ENCODE assay signal across 30 mouse cellular contexts in the genomic region with DNA sequence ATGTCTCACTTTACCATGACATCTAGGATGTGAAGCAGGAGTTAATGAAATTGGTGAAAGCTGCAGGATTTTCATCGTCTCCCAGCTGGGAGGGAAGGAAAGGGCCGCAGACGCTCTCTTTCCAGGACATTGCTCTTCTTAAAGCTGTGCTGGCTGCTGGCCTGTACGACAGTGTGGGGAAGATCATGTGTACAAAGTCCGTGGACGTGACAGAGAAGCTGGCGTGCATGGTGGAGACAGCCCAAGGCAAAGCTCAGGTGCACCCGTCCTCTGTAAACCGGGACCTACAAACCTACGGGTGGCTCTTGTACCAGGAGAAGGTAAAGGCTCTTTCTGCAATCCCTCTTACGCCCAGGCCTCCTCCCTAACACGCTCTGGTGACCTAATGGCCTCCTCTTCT. TPM values are rescaled to one million over a fixed set of nuclear protein-coding genes. Genes with fewer than 3 reads are reported as not detected.
DNase-seq lines count a peak whose midpoint lies in the region; ATAC-seq lines count a peak whose summit lies in the region.
"Had no signal": no experiment of that assay in that cellular context is flagged by ENCODE, and none has a peak within 500 bp of the region (broad histone marks: within the 10 kb centered on the region; RNA-seq: fewer than 3 reads in every experiment).

No protein-coding gene starts in this region.

- no peaks in the 10 kb centered on the region for H3K27me3 ChIP-seq in kidney, embryonic 14.5 days (ENCODE audit: control insufficient read depth, insufficient read depth, low read length)
- H3K27me3 ChIP-seq: CH12.LX; embryonic facial prominence, embryonic 12.5 days; embryonic facial prominence, embryonic 15.5 days; heart, embryonic 13.5 days; Patski had no signal

- H3K4me1 ChIP-seq in kidney, embryonic 14.5 days (ENCODE audit: control insufficient read depth, insufficient read depth, low read length): no peaks in the 10 kb centered on the region
- H3K4me1 ChIP-seq: embryonic facial prominence, embryonic 12.5 days; embryonic facial prominence, embryonic 15.5 days; heart, embryonic 13.5 days had no signal

- peaks cover 49% of the 10 kb centered on the region for H3K36me3 ChIP-seq in kidney, embryonic 14.5 days (ENCODE audit: control insufficient read depth, insufficient read depth, low read length)

- H3K9me3 ChIP-seq in kidney, embryonic 14.5 days (ENCODE audit: control insufficient read depth, low read length): no peaks in the 10 kb centered on the region
- H3K9me3 ChIP-seq: embryonic facial prominence, embryonic 12.5 days; embryonic facial prominence, embryonic 15.5 days; G1E; heart, embryonic 13.5 days had no signal

- H3K9ac ChIP-seq in kidney, embryonic 14.5 days (ENCODE audit: low read depth, low read length): no peak overlapping the region
- H3K9ac ChIP-seq: embryonic facial prominence, embryonic 12.5 days; embryonic facial prominence, embryonic 15.5 days; forebrain, postnatal 0 days; heart, embryonic 13.5 days; hindbrain, embryonic 14.5 days had no signal

- peak; percentile 36 for DNase-seq in kidney, adult 18-20 months
- peak; percentile 66 for DNase-seq in kidney, adult 9 months
- peak; percentile 16 for DNase-seq in kidney, postnatal 10 days
- peak; percentile 21 to 62 for DNase-seq in kidney, postnatal 36 days
- DNase-seq in ovary, postnatal 36 days (ENCODE audit: low spot score): no peak
- no peak for DNase-seq in adrenal gland, postnatal 36 days
- DNase-seq: adrenal gland, postnatal 10 days; B cell, adult 2 months; cerebellum, adult 11 months; cerebellum, adult 2 months; cerebellum, adult 9-11 months; cerebellum, postnatal 25 days; forebrain, postnatal 0 days; gastrocnemius, adult 2 months; gastrocnemius, postnatal 14 days; heart, adult 18-20 months; heart, postnatal 14 days; heart, postnatal 4 days had no signal

- 80% methylated on average over 12 of the region's 12 CpGs for WGBS in kidney, embryonic 14.5 days

- no peak for ATAC-seq in kidney, embryonic 14.5 days (ENCODE audit: low FRiP score, low TSS enrichment)
- ATAC-seq: forebrain, embryonic 14.5 days; forebrain, postnatal 0 days; Patski had no signal

- H3K4me3 ChIP-seq in kidney, embryonic 14.5 days (ENCODE audit: low read length): no peak overlapping the region
- H3K4me3 ChIP-seq: embryonic facial prominence, embryonic 12.5 days; embryonic facial prominence, embryonic 15.5 days; gastrocnemius, adult 2 months; heart, embryonic 13.5 days had no signal

- no peak overlapping the region for H3K4me2 ChIP-seq in kidney, embryonic 14.5 days (replicated peaks; ENCODE audit: low read depth, low read length)
- H3K4me2 ChIP-seq: embryonic facial prominence, embryonic 12.5 days; embryonic facial prominence, embryonic 15.5 days; heart, embryonic 13.5 days; hindbrain, embryonic 14.5 days had no signal

- no peak overlapping the region for H3K27ac ChIP-seq in kidney, embryonic 14.5 days (ENCODE audit: low read depth, low read length)
- H3K27ac ChIP-seq: embryonic facial prominence, embryonic 12.5 days; embryonic facial prominence, embryonic 15.5 days; gastrocnemius, adult 2 months; heart, embryonic 13.5 days; hindbrain, embryonic 14.5 days had no signal

RNA-seq across cellular contexts. Expression of gene Ccno, which starts 23.2 kb away (rescaled TPM):
- polyA plus RNA-seq in kidney, embryonic 14.5 days (2014; fragmentation: Nextera tagmentation; extraction: Ambion mirVana): 0.17 and 0.55 TPM in 2 replicates
- under 1 TPM; 0.70 to 0.92 TPM for total RNA-seq in adrenal gland, postnatal 36 days (2021)
- total RNA-seq: common myeloid progenitor, adult 5-6 weeks; gastrocnemius, adult 2 months had no signal
- polyA plus RNA-seq: G1E had no signal

RNA-seq across cellular contexts. Expression of gene Mcidas, which starts 29.2 kb away (rescaled TPM):
- not detected in 2 replicates for polyA plus RNA-seq in kidney, embryonic 14.5 days (2014; fragmentation: Nextera tagmentation; extraction: Ambion mirVana)
- total RNA-seq in adrenal gland, postnatal 36 days (2021): not detected
- total RNA-seq: adrenal gland, adult 18-20 months; adrenal gland, postnatal 10 days; adrenal gland, postnatal 4 days; CH12.LX; common myeloid progenitor, adult 5-6 weeks; gastrocnemius, adult 2 months; gastrocnemius, postnatal 14 days; heart, adult 18-20 months; heart, postnatal 14 days; heart, postnatal 4 days had no signal
- polyA plus RNA-seq: G1E; heart, embryonic 13.5 days had no signal

RNA-seq across cellular contexts. Expression of gene Dhx29, which starts 37.2 kb away (rescaled TPM):
- polyA plus RNA-seq in kidney, embryonic 14.5 days (2014; fragmentation: Nextera tagmentation; extraction: Ambion mirVana): 14.7 and 24.8 TPM in 2 replicates
- total RNA-seq in adrenal gland, postnatal 36 days (2021): 10 to 100 TPM; 16.2 to 20.7 TPM

RNA-seq across cellular contexts. Expression of gene Mtrex, which starts 37.2 kb away (rescaled TPM):
- polyA plus RNA-seq in kidney, embryonic 14.5 days (2014; fragmentation: Nextera tagmentation; extraction: Ambion mirVana): 60.5 and 86.4 TPM in 2 replicates
- 10 to 100 TPM; 41.6 to 47.6 TPM for total RNA-seq in adrenal gland, postnatal 36 days (2021)

Comparison
In these comparisons a context has a peak if more than half of its experiments do, and no peak if none do; other contexts are left out.
1. DNase-seq: peak in kidney, adult 18-20 months (single experiment), kidney, adult 9 months (single experiment), kidney, postnatal 10 days (single experiment) and kidney, postnatal 36 days (2 of 2); none in ovary, postnatal 36 days (single experiment) and adrenal gland, postnatal 36 days (0 of 2).